Mouse (Mus musculus) embryonic stem cell, embryonic (primary cell): Measurements from ENCODE around the gene Adcy4.

ENCODE experiments used
- CTCF ChIA-PET, 4 experiments: fragments of 300-600 bp in 2 of 4; fragments of 350-600 bp in 2 of 4; sonication (Branson Sonifier 250); formaldehyde crosslinking; loops; one replicate each; lab custom pipeline; 2022; ENCODE audit warnings: inconsistent platforms in 2 of 4; lab: Charles Lee
- POLR2A ChIA-PET, 4 experiments: fragments of 300-600 bp in 2 of 4; fragments of 350-600 bp in 2 of 4; sonication (Branson Sonifier 250); formaldehyde crosslinking; loops; one replicate each; lab custom pipeline; 2022; ENCODE audit warnings: antibody characterized with exemption in 4 of 4, inconsistent platforms in 1 of 4; lab: Charles Lee

The Adcy4 gene

DNA sequence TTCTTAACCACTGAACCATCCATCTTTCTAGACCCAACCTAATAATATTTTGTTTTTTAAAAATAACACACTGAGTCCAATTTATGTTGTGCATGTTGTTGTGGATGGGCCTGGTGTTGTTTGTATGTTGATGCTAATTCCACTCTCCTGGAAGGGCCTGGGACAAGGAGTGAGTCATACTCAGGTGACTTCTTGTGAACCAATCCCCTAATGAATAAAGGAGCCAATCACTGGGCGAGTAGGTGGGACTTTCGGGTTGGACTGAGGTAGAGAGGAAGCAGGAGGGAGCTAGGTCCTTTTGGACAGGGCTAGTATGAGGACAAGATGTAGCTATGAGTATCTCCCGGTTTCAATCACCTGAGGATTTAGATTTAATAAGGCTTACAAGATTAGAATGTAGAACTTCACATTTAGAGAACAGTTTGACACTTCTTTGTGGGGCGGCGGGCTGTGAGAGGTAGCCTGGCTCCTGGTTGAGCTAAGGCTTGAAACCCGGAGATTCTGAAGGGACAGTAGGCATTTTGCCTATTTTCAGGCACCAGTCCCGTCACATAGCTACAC, 36.0 kb upstream of the Adcy4 start:
- ChIA-PET POLR2A (interaction anchor here (0.6 to 19.1 kb wide), 40 partner anchors 10 to 678 kb away, joined by 3 to 686 read pairs (median 4); partner anchors contain the start of genes Nynrin (in 2 of the 4), Ripk3 (in 2 of the 4), Sdr39u1 (in 2 of the 4) and Tm9sf1 (in 2 of the 4)), CTCF (interaction anchor here (0.5 to 1.9 kb wide), 23 partner anchors 10 to 763 kb away, joined by 3 to 18 read pairs (median 4); partner anchors contain the start of genes A730061H03Rik (in 1 of the 4) and Ripk3 (in 1 of the 4))

DNA sequence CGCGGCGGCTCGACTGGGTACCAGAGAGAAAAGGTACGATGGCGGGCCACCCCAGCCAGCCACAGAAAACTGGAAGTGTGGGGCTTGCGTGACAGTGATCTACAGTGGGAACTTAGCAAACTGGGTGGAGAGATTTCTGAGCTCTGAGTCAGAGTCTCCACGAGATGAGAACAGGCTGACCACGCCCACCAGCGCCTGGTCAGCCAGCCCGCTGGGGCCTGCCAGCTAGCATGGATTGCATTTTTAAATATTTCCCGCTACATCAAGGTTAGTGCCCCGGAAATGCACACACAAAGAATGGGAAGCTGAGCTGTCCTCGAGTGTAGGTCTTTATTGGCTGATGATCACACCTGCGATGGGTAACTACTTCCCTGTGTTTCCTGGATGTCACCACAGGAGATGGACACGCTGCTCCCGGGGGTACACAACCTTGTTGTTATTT, 31.4 kb upstream of the Adcy4 start:
- POLR2A ChIA-PET, result interaction anchor here (0.6 to 19.1 kb wide), 52 partner anchors 8 to 730 kb away, joined by 3 to 686 read pairs (median 4); partner anchors contain the start of genes Gmpr2 (in 2 of the 4), Khnyn (in 2 of the 4), Nedd8 (in 2 of the 4) and Nfatc4 (in 2 of the 4)

GRCm38 (mm10) chr14:55814885-55815284, 31.0 kb upstream of the Adcy4 start:
- ChIA-PET POLR2A (interaction anchor here in 3 of 4 experiments (0.8 to 19.1 kb wide), 41 partner anchors 9 to 729 kb away, joined by 3 to 686 read pairs (median 4); partner anchors contain the start of genes Gmpr2 (in 2 of the 3), Khnyn (in 2 of the 3), Nedd8 (in 2 of the 3) and Nfatc4 (in 2 of the 3)), CTCF (interaction anchor here in 3 of 4 experiments (0.6 to 1.5 kb wide), 4 partner anchors 34 to 104 kb away, joined by 3 read pairs; no protein-coding TSS in a partner anchor)

More for the DNA sequence above, 31.4 kb upstream of the Adcy4 start:
- CTCF ChIA-PET, result interaction anchor here in 3 of 4 experiments (0.6 to 1.5 kb wide), 7 partner anchors 21 to 106 kb away, joined by 3 read pairs; no protein-coding TSS in a partner anchor

DNA sequence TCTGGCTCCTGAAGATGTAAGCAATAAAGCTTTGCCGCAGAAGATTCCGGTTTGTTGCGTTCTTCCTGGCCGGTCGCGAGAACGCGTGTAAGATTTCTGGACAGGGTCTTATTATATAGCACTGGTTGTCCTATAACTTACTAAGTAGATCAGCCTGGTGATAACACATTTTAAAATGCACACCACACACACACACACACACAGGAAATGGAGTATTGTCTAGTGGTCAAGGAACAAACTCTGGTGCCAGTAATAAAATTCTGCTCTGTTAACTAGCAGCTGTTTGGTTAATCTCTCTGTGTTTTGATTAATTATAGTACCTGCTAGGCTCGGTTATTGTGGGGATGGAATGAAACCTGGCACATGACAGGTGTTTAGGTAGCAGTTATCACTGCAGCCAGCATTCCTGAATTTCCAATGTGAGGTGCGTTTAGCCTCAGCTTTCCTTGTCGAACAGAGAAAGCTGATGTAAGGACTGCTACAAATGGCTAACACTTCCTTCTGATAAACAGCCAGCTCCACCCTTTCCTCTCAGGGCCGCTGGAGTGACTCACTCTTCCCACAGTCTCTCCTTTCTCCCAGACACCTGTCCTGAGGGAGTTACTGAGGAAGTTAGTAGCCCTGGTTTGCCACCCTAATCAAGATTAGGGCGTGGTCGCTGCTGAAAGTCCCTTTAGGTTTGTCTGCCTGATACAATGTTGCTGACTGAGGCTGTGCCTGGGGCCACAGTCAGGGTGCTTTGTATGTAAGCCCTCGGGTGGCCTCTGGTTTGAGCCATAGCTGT, 11.7 kb upstream of the Adcy4 start:
- ChIA-PET CTCF (interaction anchor here in 1 of 4 experiments (0.9 to 1.0 kb wide), 2 partner anchors 14 to 25 kb away, joined by 3 to 4 read pairs; no protein-coding TSS in a partner anchor), POLR2A (interaction anchor here in 2 of 4 experiments (0.9 to 1.4 kb wide), 3 partner anchors 20 to 35 kb away, joined by 4 to 5 read pairs (median 5); no protein-coding TSS in a partner anchor)

DNA sequence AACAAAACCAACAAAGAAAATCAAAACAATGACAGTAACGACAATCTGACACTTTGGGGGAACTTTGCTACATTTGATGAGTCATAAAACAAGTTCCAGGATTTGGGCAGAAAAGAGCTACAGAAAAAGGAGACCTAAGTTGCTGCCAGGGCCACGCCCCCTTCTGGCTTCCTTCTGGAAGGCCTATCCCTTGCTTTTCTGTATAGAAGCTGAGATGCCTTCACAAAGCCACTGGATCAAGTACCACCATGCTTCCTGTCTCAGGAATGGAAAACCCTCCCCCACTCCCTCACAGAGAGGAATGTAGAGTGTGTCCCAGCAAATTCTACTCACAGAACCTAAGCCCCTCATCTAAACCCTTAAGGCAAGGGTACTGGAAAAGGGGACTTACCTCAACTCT, 10.1 kb upstream of the Adcy4 start:
- POLR2A ChIA-PET, result interaction anchor here in 1 of 4 experiments (1.4 kb wide), 1 partner anchor 112 kb away, joined by 3 read pairs; no protein-coding TSS in a partner anchor
- CTCF ChIA-PET, result no interaction called here

DNA sequence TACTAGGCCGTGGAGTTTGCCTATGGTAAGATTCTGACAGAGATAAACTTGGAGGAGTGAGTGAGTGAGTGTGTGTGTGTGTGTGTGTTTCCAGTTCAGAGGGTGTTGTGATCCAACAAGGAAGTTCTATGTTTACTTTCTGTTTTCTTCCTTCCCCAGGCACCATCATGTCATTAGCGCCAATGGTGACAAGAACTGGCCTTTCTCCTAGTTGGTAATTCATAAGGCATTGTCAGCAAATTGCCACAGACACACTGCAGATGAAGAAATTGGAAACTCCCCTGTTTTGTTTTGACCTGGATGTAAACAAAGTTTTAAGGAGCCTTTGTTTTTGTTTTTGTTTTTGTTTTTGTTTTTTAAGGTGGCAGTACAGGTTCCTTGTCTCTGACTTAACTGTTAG, 9.6 kb upstream of the Adcy4 start:
- CTCF ChIA-PET, result no interaction called here
- POLR2A ChIA-PET, result interaction anchor here in 1 of 4 experiments (1.4 kb wide), 1 partner anchor 113 kb away, joined by 3 read pairs; no protein-coding TSS in a partner anchor

- ChIA-PET POLR2A (interaction anchor here (0.6 to 1.9 kb wide), 27 partner anchors 9 to 228 kb away, joined by 3 to 6 read pairs (median 4); partner anchors contain the start of genes Gmpr2 (in 2 of the 4), Ltb4r2 (in 2 of the 4), Nedd8 (in 2 of the 4) and Nfatc4 (in 2 of the 4)), CTCF (interaction anchor here in 3 of 4 experiments (0.5 to 2.1 kb wide), 23 partner anchors 9 to 764 kb away, joined by 3 to 10 read pairs (median 3); partner anchors contain the start of genes Gmpr2 (in 1 of the 3), Nedd8 (in 1 of the 3), Nynrin (in 1 of the 3) and Tinf2 (in 1 of the 3))
Measured at GRCm38 (mm10) chr14:55788256-55789050, 4.6 kb upstream of the Adcy4 start, which contains the start of gene Ripk3. Gene Ripk3 (minus strand): TSS chr14:55788865.

DNA sequence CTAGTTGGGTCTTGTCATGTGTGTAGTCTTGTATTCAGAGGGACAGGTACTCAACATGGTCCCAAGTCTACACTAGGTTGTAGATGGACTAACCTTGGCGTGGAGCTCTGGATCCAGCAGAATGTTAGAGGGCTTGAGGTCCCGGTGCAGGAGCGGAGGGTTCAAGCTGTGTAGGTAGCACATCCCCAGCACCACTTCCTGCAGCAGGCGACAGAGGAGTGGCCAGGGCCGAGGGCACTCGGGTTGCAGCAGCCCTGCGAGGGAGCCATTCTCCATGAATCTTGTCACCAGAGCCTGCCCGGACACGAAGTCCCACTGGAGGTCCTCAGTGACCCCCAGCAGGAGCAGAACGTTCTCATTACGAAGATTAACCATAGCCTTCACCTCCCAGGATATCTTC, 3.8 kb upstream of the Adcy4 start:
- CTCF ChIA-PET, result interaction anchor here in 3 of 4 experiments (0.9 to 2.1 kb wide), 17 partner anchors 9 to 763 kb away, joined by 3 to 10 read pairs (median 4); partner anchors contain the start of genes Gmpr2 (in 1 of the 3) and Nedd8 (in 1 of the 3)

GRCm38 (mm10) chr14:55785195-55785594, 1.3 kb upstream of the Adcy4 start:
- POLR2A ChIA-PET, result interaction anchor here in 2 of 4 experiments (0.6 to 2.3 kb wide), 6 partner anchors 17 to 344 kb away, joined by 3 to 7 read pairs (median 4); partner anchors contain the start of genes A730061H03Rik (in 1 of the 2) and Dcaf11 (in 1 of the 2)
- CTCF ChIA-PET, result interaction anchor here in 3 of 4 experiments (0.6 to 1.3 kb wide), 8 partner anchors 38 to 926 kb away, joined by 3 to 6 read pairs (median 4); partner anchors contain the start of gene Tinf2 (in 1 of the 3)

More for the DNA sequence above, 3.8 kb upstream of the Adcy4 start:
- POLR2A ChIA-PET, result interaction anchor here (0.9 to 1.9 kb wide), 25 partner anchors 9 to 228 kb away, joined by 3 to 6 read pairs (median 4); partner anchors contain the start of genes Gmpr2 (in 2 of the 4), Ltb4r2 (in 2 of the 4), Nedd8 (in 2 of the 4) and Nfatc4 (in 2 of the 4)

GRCm38 (mm10) chr14:55783171-55783957, 531 bp downstream of the Adcy4 start:
- CTCF ChIA-PET, result interaction anchor here in 3 of 4 experiments (0.5 to 1.9 kb wide), 13 partner anchors 13 to 351 kb away, joined by 3 to 5 read pairs (median 3); partner anchors contain the start of genes A730061H03Rik (in 1 of the 3), Dhrs4 (in 1 of the 3), Gmpr2 (in 1 of the 3) and Nedd8 (in 1 of the 3)
- POLR2A ChIA-PET, result interaction anchor here in 2 of 4 experiments (0.5 to 1.8 kb wide), 8 partner anchors 52 to 1332 kb away, joined by 3 to 5 read pairs (median 3); partner anchors contain the start of genes A730061H03Rik (in 1 of the 2), Khnyn (in 1 of the 2), Rabggta (in 1 of the 2) and Thtpa (in 1 of the 2)

GRCm38 (mm10) chr14:55782361-55782960, 1.4 kb downstream of the Adcy4 start:
- ChIA-PET POLR2A (interaction anchor here in 3 of 4 experiments (0.7 to 1.8 kb wide), 8 partner anchors 29 to 222 kb away, joined by 3 to 5 read pairs (median 4); partner anchors contain the start of genes A730061H03Rik (in 1 of the 3), Rabggta (in 1 of the 3) and Sdr39u1 (in 1 of the 3)), CTCF (interaction anchor here in 2 of 4 experiments (1.0 to 2.3 kb wide), 10 partner anchors 14 to 285 kb away, joined by 3 to 14 read pairs (median 4); partner anchors contain the start of gene Ltb4r2 (in 1 of the 2))

GRCm38 (mm10) chr14:55781310-55781709, 2.6 kb downstream of the Adcy4 start:
- ChIA-PET POLR2A (interaction anchor here in 2 of 4 experiments (0.9 to 3.8 kb wide), 12 partner anchors 10 to 230 kb away, joined by 3 to 12 read pairs (median 4); partner anchors contain the start of genes Gmpr2 (in 1 of the 2), Nedd8 (in 1 of the 2), Rabggta (in 1 of the 2) and Sdr39u1 (in 1 of the 2)), CTCF (interaction anchor here in 3 of 4 experiments (0.6 to 2.3 kb wide), 35 partner anchors 9 to 284 kb away, joined by 3 to 14 read pairs (median 3); partner anchors contain the start of genes Ltb4r2 (in 2 of the 3), Nfatc4 (in 1 of the 3), Psme2 (in 1 of the 3) and Rnf31 (in 1 of the 3))

DNA sequence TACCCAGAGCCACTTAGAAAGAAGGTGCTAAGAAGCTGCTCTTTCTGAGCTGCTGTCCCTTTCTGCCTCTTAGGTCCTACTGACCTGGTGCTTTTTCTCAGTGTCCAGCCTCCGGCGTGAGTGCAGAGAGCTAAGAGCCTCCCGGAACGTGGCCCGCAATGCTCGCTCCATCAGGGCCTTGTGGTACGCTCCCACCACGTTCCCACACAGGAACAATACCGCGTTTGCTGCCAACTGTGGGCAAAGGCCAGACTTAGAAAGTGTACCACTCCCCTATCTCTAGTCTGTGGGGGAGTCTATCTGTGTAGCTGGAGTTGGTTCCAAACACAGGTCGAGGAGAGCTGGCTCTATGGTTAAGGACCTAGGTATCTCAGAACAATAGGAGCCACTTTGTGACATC, 3.2 kb downstream of the Adcy4 start:
- ChIA-PET CTCF (interaction anchor here in 2 of 4 experiments (0.8 to 2.3 kb wide), 24 partner anchors 8 to 534 kb away, joined by 3 to 14 read pairs (median 4); partner anchors contain the start of genes Ltb4r2 (in 2 of the 2), Mdp1 (in 1 of the 2) and Nfatc4 (in 1 of the 2)), POLR2A (interaction anchor here in 2 of 4 experiments (1.0 to 3.8 kb wide), 11 partner anchors 9 to 229 kb away, joined by 3 to 12 read pairs (median 3); partner anchors contain the start of genes Gmpr2 (in 1 of the 2), Nedd8 (in 1 of the 2) and Rabggta (in 1 of the 2))

- CTCF ChIA-PET, result interaction anchor here (0.6 to 2.1 kb wide), 11 partner anchors 8 to 119 kb away, joined by 3 to 9 read pairs (median 4); partner anchors contain the start of genes Gmpr2 (in 1 of the 4), Mdp1 (in 1 of the 4), Nedd8 (in 1 of the 4) and Ripk3 (in 1 of the 4)
- POLR2A ChIA-PET, result interaction anchor here in 3 of 4 experiments (0.9 to 3.8 kb wide), 11 partner anchors 8 to 107 kb away, joined by 3 to 12 read pairs (median 4); partner anchors contain the start of genes Gmpr2 (in 1 of the 3), Ltb4r2 (in 1 of the 3), Nedd8 (in 1 of the 3) and Rabggta (in 1 of the 3)
Measured at GRCm38 (mm10) chr14:55779656-55780055, 4.2 kb downstream of the Adcy4 start.
